Mouse (Mus musculus) cerebellum, adult 2 months (tissue): ENCODE results near the gene Leng8. TPM values are rescaled to one million over a fixed set of nuclear protein-coding genes. Genes with fewer than 3 reads are reported as not detected.

Experiments
- DNase-seq, 2 experiments: peaks; one replicate each; pipeline ENCODE4 v3.0.0; 2021
- H3K27ac ChIP-seq: fragments of 200-500 bp; 2 replicates; pipeline ENCODE4 v1.5.1; 2012; ENCODE audit warnings: low read length, control low read depth, inconsistent platforms; ENCODE audit not compliant: insufficient read depth
- H3K27me3 ChIP-seq: fragments of 200-500 bp; 2 replicates; pipeline ENCODE4 v1.6.1; 2012; ENCODE audit warnings: inconsistent platforms, mild to moderate bottlenecking, low read length, moderate library complexity; ENCODE audit not compliant: control insufficient read depth, insufficient read depth
- H3K4me1 ChIP-seq: fragments of 200-500 bp; 2 replicates; pipeline ENCODE4 v1.6.1; 2011; ENCODE audit warnings: low read length; ENCODE audit not compliant: control insufficient read depth, insufficient read depth
- H3K4me3 ChIP-seq: fragments of 200-500 bp; replicated peaks from 2 replicates; pipeline ENCODE3; 2011; ENCODE audit warnings: mild to moderate bottlenecking, low read depth, low read length, control low read depth; ENCODE audit not compliant: insufficient read depth
- CTCF ChIP-seq: fragments of 200-500 bp; IDR thresholded peaks from 2 replicates; pipeline ENCODE4 v1.5.1; 2011; ENCODE audit warnings: low read depth, mild to moderate bottlenecking, control low read depth, low read length, moderate library complexity, borderline replicate concordance; ENCODE audit not compliant: insufficient read depth
- POLR2A ChIP-seq: fragments of 200-500 bp; IDR thresholded peaks from 2 replicates; pipeline ENCODE4 v1.6.1; 2011; ENCODE audit warnings: low read length, control low read depth, borderline replicate concordance; ENCODE audit not compliant: insufficient read depth
- WGBS: fragments of 180-500 bp; shearing (Covaris S2); methylation state at CpG from one replicate; pipeline ENCODE4 v1.1.7; 2018; 5-methylcytosine and 5-hydroxymethylcytosine counted together
- polyA plus RNA-seq: library from polyadenylated mRNA; depleted of rRNA; stranded (reverse); fragments of >200 nt; gene quantifications from 2 replicates; pipeline ENCODE4 v1.2.3, GENCODE M21; 2012

Gene Leng8
- polyA plus RNA-seq, 1 experiment, result 587 TPM

DNA sequence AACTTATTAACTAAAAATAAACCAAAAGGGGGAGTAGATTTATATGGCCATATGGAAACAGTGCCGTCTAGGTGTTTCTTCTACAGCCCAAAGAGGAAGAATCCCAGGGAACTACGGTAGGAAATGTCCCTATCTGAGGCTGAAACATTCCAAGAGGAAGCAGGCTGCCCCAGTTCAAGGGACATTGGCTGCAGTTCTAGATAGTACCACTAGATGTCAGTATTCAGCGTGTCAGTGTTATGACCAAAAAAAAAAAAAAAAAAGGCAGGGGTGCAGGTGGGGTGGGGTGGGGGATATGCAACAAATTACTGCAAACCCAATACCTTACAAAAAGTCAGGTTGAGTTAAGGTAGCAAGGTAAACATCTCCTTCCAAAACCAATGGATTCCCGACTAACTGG is 33.4 kb upstream of the Leng8 start:
- Histone ChIP-seq H3K27me3 (no peaks in the 10 kb centered on the region), H3K4me3 (no peak overlapping the region), H3K4me1 (no peaks in the 10 kb centered on the region), H3K27ac (no peak overlapping the region)
- 19% methylated on average over 4 of the region's 4 CpGs for WGBS
- peak in 1 of 2 experiments; percentile 58 for DNase-seq
- TF ChIP-seq POLR2A (no peak), CTCF (peak; percentile 61; the same call in 1 of the 2 replicates)

DNA sequence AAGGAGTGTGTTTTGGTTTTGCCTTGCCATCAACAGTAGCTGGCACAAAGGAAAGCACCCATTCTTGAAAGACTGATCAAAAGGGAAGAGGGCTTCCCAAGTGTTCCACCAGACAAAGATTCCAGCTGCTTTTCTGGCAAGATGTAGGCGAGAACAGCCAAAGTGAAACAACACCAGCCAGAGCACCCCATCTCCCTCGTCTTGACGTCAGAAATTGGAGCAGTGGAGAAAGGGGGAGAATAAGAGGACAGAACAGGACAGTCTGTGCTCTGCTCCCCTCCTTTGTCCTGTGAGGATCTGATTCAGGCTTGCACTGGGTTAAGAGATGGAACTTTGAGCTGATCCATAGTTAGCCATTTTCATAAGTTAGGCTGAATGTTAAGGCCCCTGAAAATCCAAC is 25.1 kb upstream of the Leng8 start:
- WGBS, result 11% methylated on average over 3 of the region's 3 CpGs
- no peaks in the 10 kb centered on the region for H3K4me1 ChIP-seq
- no peak for TF ChIP-seq POLR2A
- TF ChIP-seq CTCF, result no peak
- H3K27me3 ChIP-seq, result no peaks in the 10 kb centered on the region
- DNase-seq, result peak in 1 of 2 experiments; percentile 43
- peak overlapping the region; percentile 47; the same call in 1 of the 2 replicates for H3K27ac ChIP-seq
- H3K4me3 ChIP-seq, result no peak overlapping the region

GRCm38 (mm10) chr7:4117050-4117814 is 19.6 kb upstream of the Leng8 start:
- Histone ChIP-seq H3K4me3 (no peak overlapping the region), H3K27ac (no peak overlapping the region), H3K4me1 (peaks cover 6% of the 10 kb centered on the region), H3K27me3 (no peaks in the 10 kb centered on the region)
- no peak for TF ChIP-seq CTCF
- TF ChIP-seq POLR2A, result no peak
- DNase-seq, result no peak
- WGBS, result 32% methylated on average over 8 of the region's 8 CpGs

- Histone ChIP-seq H3K4me3 (peak within 1 kb of the TSS; percentile 62), H3K4me1 (peaks cover 25% of the 10 kb centered on the region), H3K27ac (peak within 1 kb of the TSS; percentile 84), H3K27me3 (no peaks in the 10 kb centered on the region)
- TF ChIP-seq CTCF (peak; percentile 81), POLR2A (peak; percentile 47; the same call in 1 of the 2 replicates)
- WGBS, result 1% methylated on average over 37 of the region's 37 CpGs
- peak; percentile 77 to 83 for DNase-seq
Observed at GRCm38 (mm10) chr7:4119344-4119902, 17.4 kb upstream of the Leng8 start, which contains the start of gene Ttyh1. Ttyh1 (plus strand) TSS chr7:4119408.

GRCm38 (mm10) chr7:4119976-4120921 is 16.6 kb upstream of the Leng8 start:
- TF ChIP-seq POLR2A (peak; percentile 13; the same call in 1 of the 2 replicates), CTCF (no peak)
- WGBS, result 7% methylated on average over 19 of the region's 19 CpGs
- H3K27ac ChIP-seq, result peak overlapping the region; percentile 84
- peak overlapping the region; percentile 62 for H3K4me3 ChIP-seq
- DNase-seq, result peak; percentile 36 to 46
- peaks cover 33% of the 10 kb centered on the region for H3K4me1 ChIP-seq
- no peaks in the 10 kb centered on the region for H3K27me3 ChIP-seq

DNA sequence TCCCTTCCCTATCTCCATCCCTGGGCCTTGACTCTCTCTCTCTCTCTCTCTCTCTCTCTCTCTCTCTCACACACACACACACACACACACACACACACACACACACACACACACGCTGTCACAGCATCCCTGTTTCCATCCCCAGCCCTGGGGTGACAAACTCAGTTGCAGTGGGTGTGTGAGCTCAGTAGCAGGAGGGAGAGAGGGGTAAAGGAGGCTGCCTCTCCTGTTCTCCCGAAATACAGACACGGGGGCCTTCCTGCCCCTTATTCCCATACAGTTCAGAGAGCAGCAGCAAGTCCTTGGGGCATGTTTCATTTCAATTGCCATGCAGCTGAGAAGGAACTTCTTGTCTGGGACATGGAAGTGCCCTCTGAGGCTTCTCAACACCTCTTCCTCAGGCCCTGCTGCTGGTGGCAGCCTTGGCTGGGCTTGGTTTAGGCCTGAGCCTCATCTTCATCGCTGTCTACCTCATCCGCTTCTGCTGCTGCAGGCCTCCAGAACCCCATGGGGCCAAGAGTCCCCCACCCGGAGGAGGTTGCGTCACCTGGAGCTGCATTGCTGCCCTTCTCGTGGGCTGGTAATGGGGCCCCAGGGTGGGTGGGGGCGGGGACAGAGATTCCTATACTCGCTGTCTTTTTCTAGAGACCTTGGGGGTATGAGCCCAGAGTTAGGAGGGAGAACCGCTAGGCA is 14.6 kb upstream of the Leng8 start:
- DNase-seq, result peak in 1 of 2 experiments; percentile 28
- no peak for TF ChIP-seq CTCF
- no peak for TF ChIP-seq POLR2A

GRCm38 (mm10) chr7:4122783-4123182 is 14.1 kb upstream of the Leng8 start:
- no peak for TF ChIP-seq POLR2A
- no peak for TF ChIP-seq CTCF
- WGBS, result 69% methylated on average over 10 of the region's 10 CpGs
- peak overlapping the region; percentile 53 for H3K27ac ChIP-seq
- no peaks in the 10 kb centered on the region for H3K27me3 ChIP-seq
- peak in 1 of 2 experiments; percentile 21 for DNase-seq
- H3K4me3 ChIP-seq, result no peak overlapping the region
- peaks cover 33% of the 10 kb centered on the region for H3K4me1 ChIP-seq

More for the DNA sequence above, 14.6 kb upstream of the Leng8 start:
- no peaks in the 10 kb centered on the region for H3K27me3 ChIP-seq
- no peak overlapping the region for H3K4me3 ChIP-seq
- peak overlapping the region; percentile 53; the same call in 1 of the 2 replicates for H3K27ac ChIP-seq
- WGBS, result 34% methylated on average over 11 of the region's 11 CpGs
- H3K4me1 ChIP-seq, result peaks cover 33% of the 10 kb centered on the region
